7 mouse cellular contexts compared by ENCODE assay signal in the genomic region with DNA sequence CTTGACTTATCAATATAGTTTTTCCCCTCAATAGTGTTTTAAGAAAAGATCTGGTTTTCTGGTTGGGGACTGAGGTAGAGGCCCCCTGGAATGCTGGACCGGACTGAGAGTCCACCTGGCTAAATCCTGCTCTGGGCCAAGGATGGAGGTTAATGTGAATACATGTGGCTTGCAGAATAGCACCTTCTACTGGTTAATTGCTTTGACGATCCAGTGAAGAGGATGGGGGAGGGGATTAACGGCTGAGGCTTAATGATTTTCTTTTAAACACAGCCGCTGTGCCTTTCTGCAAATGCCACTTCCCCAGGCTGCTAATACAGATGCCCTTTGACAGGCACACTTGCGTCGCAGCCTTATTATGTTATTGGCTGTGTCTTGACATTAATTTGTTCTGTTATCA. TPM values are rescaled to one million over a fixed set of nuclear protein-coding genes. Genes with fewer than 3 reads are reported as not detected.
DNase-seq lines count a peak whose midpoint lies in the region; ATAC-seq lines count a peak whose summit lies in the region.

No protein-coding gene starts in this region.

- H3K9me3 ChIP-seq in forebrain, embryonic 10.5 days = no peaks in the 10 kb centered on the region

- peak overlapping the region; percentile 95 for H3K4me3 ChIP-seq in forebrain, embryonic 10.5 days

- peak overlapping the region; percentile 98 for H3K27ac ChIP-seq in forebrain, embryonic 10.5 days

- H3K36me3 ChIP-seq in forebrain, embryonic 10.5 days (replicated peaks) = no peaks in the 10 kb centered on the region

- ATAC-seq in megakaryocyte progenitor cell, adult 5-6 weeks (replicated peaks; ENCODE audit: poor library complexity) = 0 out of 2 replicates have a peak, but pooled peaks have one; percentile 18

- WGBS in forebrain, embryonic 10.5 days = 3% methylated on average over 6 of the region's 6 CpGs

- peak; percentile 7 for DNase-seq in right cerebral cortex, postnatal 25 days
- no peak for DNase-seq in right cerebral cortex, postnatal 14 days
- peak; percentile 53 for DNase-seq in forebrain, embryonic 10.5 days (ENCODE audit: extremely low spot score, low spot score)
- peak; percentile 77 to 83 for DNase-seq in kidney, adult 8-10 months
- no peak for DNase-seq in c-Kit-positive CD71-positive TER-119-positive erythroid progenitor cells, embryonic 14.5 days (ENCODE audit: low spot score)
- DNase-seq in right cerebral cortex, postnatal 4 days = no peak

- no peaks in the 10 kb centered on the region for H3K27me3 ChIP-seq in forebrain, embryonic 10.5 days (ENCODE audit: poor library complexity, severe bottlenecking)

- peaks cover 54% of the 10 kb centered on the region for H3K4me1 ChIP-seq in forebrain, embryonic 10.5 days

RNA-seq across cellular contexts. Expression of gene Rere, which starts 2.5 kb away (rescaled TPM):
- 26.8 and 31.1 TPM in 2 replicates for polyA plus RNA-seq in forebrain, embryonic 10.5 days (2016; fragmentation: Nextera tagmentation; extraction: Ambion mirVana)
- 49.5 TPM in 2 replicates for total RNA-seq in megakaryocyte progenitor cell, adult 5-6 weeks (2015)
- 13.8 and 23.8 TPM in 2 replicates for total RNA-seq in megakaryocyte progenitor cell, adult 5-6 weeks (2017)

RNA-seq across cellular contexts. Expression of gene Eno1, which starts 47.5 kb away (rescaled TPM):
- 3,430 and 3,707 TPM in 2 replicates for polyA plus RNA-seq in forebrain, embryonic 10.5 days (2016; fragmentation: Nextera tagmentation; extraction: Ambion mirVana)
- total RNA-seq in megakaryocyte progenitor cell, adult 5-6 weeks (2015) = 336 and 338 TPM in 2 replicates
- total RNA-seq in megakaryocyte progenitor cell, adult 5-6 weeks (2017) = 357 and 368 TPM in 2 replicates

Comparison
In these comparisons a context has a peak if more than half of its experiments do, and no peak if none do; other contexts are left out.
1. DNase-seq: peak in right cerebral cortex, postnatal 25 days (single experiment), forebrain, embryonic 10.5 days (single experiment) and kidney, adult 8-10 months (2 of 2); none in right cerebral cortex, postnatal 14 days (single experiment), c-Kit-positive CD71-positive TER-119-positive erythroid progenitor cells, embryonic 14.5 days (single experiment) and right cerebral cortex, postnatal 4 days (single experiment).